Mouse (Mus musculus): ENCODE measurements around the gene Spata13.

GRCm38 (mm10) chr14:60802026-60802425 is 168.2 kb downstream of the Spata13 start:
- TF ChIP-seq POLR2AphosphoS5 (IDR thresholded peaks at IDR 0.05; ENCODE audit: insufficient replicate concordance, low read depth, low read length) (no peak), CTCF (IDR thresholded peaks at IDR 0.05; ENCODE audit: low read depth, low read length) (no peak)
